Mouse (Mus musculus) mammary gland, adult 2 months (tissue): ENCODE measurements around the gene Olfr594. TPM values are rescaled to one million over a fixed set of nuclear protein-coding genes. Genes with fewer than 3 reads are reported as not detected.

Source experiments
- polyA plus RNA-seq: library from polyadenylated mRNA; depleted of rRNA; stranded (reverse); fragments of >200 nt; gene quantifications from 2 replicates; pipeline ENCODE4 v1.2.3, GENCODE M21; 2012; ENCODE audit warnings: low replicate concordance; rRNA removed

Gene Olfr594
- not detected in 2 replicates for polyA plus RNA-seq

DNA sequence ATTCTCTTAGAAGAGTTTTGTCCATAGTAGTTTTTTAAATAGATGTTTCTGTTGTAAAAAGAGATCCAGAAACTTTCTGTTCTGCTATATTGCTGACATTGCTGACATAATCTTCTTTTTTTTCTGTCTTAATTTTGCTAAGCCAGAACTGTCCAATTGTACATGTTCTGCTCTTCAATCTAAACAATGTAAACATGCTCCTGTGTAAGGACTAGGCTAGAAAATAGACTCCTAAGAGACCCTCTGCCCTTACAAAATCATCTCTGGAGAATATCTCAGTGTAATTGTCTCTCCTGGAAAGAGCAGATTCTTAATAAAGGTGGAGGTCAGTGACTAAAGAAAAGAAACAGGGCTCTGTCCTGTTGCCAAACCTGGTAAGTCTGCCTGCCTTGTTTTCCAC, at the start of gene Olfr594:
Gene Olfr594, plus strand, starts transcription at position 301 of the 400 bp plus-strand sequence.

DNA sequence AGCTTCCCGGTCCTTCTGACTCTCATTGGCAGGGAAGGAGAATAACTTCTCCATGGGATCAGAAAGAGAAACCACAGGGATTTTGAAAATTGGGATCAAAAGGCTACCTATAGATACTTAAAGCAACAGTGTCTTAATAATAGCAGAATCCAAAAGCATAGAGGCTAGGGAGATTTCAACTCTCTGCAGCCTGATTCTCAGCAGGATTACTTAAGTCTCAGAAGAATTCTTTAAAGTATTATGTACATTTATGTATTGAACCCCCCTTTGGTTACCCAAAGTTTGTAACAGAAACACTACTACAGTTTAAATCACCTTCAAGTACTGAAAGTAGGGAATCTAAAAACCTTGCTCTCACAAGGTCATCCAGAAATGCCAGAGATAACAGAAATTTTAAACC, 38.6 kb upstream of the Olfr594 start, which contains the start of gene Olfr591:
Gene Olfr591, minus strand, starts transcription at position 101 of the 400 bp plus-strand sequence.

DNA sequence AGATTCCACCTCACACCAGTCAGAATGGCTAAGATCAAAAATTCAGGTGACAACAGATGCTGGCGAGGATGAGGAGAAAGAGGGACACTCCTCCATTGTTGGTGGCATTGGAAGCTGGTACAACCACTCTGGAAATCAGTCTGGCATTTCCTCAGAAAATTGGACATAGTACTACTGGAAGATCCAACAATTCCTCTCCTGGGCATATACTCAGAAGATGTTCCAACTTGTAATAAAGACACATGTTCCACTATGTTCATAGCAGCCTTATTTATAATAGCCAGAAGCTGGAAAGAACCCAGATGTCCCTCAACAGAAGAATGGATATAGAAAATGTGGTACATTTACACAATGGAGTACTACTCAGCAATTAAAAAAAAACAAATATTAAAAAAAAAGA, 32.3 kb upstream of the Olfr594 start, which contains the start of gene Olfr592:
Gene Olfr592, plus strand, starts transcription at position 301 of the 400 bp plus-strand sequence.

DNA sequence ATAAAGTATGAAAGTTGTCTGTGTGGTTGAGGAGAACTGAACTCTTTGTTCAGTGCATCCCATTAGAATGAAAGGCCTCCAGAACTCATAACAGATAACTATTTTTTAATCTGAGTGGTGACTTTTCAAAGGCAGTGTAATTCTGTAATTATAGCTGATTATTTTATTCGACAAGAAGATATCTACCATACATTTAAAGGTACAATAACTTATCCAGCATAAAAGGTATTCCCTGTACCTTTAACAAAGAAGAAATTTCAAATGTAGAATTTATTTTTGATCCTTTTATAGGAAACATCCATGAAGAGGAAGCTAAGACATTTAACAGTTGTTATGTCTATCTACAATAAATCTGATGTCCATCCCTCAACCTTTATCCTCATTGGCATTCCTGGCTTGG, 5.2 kb upstream of the Olfr594 start, which contains the start of gene Olfr593:
Gene Olfr593, plus strand, starts transcription at position 301 of the 400 bp plus-strand sequence.

DNA sequence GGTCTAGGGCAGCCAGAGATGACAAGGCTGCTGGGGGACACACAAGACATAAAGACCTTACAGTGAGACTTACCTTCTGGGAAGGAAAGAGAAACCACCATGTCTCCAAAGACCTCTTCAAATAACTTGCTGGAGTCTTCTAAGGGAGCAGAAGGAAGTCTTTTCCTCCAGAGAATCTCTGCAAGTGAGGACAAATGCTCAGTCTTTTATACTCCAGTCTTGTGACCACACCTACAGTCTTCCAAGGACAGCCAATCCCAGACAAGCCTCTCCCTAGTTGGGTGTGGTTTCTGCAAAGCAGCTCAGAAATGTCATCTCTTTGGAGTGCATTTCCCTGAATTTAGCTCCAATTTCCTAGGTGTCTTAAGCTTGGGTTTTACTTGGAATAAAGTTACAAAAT, 35.6 kb downstream of the Olfr594 start, which contains the start of gene Usp17ld:
Gene Usp17ld, minus strand, starts transcription at position 101 of the 400 bp plus-strand sequence.

Other genes with a start within 250 kb of the Olfr594 start
- gene Olfr577, start 241.1 kb upstream of the Olfr594 start, polyA plus RNA-seq = not detected in 2 replicates
- gene Olfr578, start 227.7 kb upstream of the Olfr594 start, polyA plus RNA-seq = not detected in 2 replicates
- gene Olfr582, start 179.0 kb upstream of the Olfr594 start, polyA plus RNA-seq = not detected in 2 replicates
- not detected in 2 replicates for gene Olfr583, start 165.7 kb upstream of the Olfr594 start, polyA plus RNA-seq
- gene Olfr584, start 135.1 kb upstream of the Olfr594 start, polyA plus RNA-seq = not detected in 2 replicates
- gene Olfr585, start 119.3 kb upstream of the Olfr594 start, polyA plus RNA-seq = not detected in 2 replicates
- gene Olfr586, start 91.4 kb upstream of the Olfr594 start, polyA plus RNA-seq = not detected in 2 replicates
- gene Olfr588-ps1, start 76.1 kb upstream of the Olfr594 start, polyA plus RNA-seq = not detected in 2 replicates
- gene Olfr589, start 60.6 kb upstream of the Olfr594 start, polyA plus RNA-seq = not detected in 2 replicates
- not detected in 2 replicates for gene Olfr591, start 38.7 kb upstream of the Olfr594 start, polyA plus RNA-seq
- not detected in 2 replicates for gene Olfr592, start 32.2 kb upstream of the Olfr594 start, polyA plus RNA-seq
- gene Olfr593, start 5.1 kb upstream of the Olfr594 start, polyA plus RNA-seq = not detected in 2 replicates
- not detected in 2 replicates for gene Usp17ld, start 35.5 kb downstream of the Olfr594 start, polyA plus RNA-seq
- not detected in 2 replicates for gene Olfr596, start 88.7 kb downstream of the Olfr594 start, polyA plus RNA-seq
- gene Olfr597, start 99.3 kb downstream of the Olfr594 start, polyA plus RNA-seq = not detected in 2 replicates
- not detected in 2 replicates for gene Olfr598, start 106.6 kb downstream of the Olfr594 start, polyA plus RNA-seq
- not detected in 2 replicates for gene Olfr599, start 118.9 kb downstream of the Olfr594 start, polyA plus RNA-seq
- not detected in 2 replicates for gene Olfr600, start 132.7 kb downstream of the Olfr594 start, polyA plus RNA-seq
- gene Olfr601, start 145.7 kb downstream of the Olfr594 start, polyA plus RNA-seq = not detected in 2 replicates
- gene Olfr603, start 169.2 kb downstream of the Olfr594 start, polyA plus RNA-seq = not detected in 2 replicates
- not detected in 2 replicates for gene Usp17lc, start 198.1 kb downstream of the Olfr594 start, polyA plus RNA-seq
- gene Olfr605, start 228.4 kb downstream of the Olfr594 start, polyA plus RNA-seq = not detected in 2 replicates
- gene Olfr606, start 232.1 kb downstream of the Olfr594 start, polyA plus RNA-seq = not detected in 2 replicates
- not detected in 2 replicates for gene Olfr607, start 247.2 kb downstream of the Olfr594 start, polyA plus RNA-seq